8 mouse cellular contexts compared by ENCODE assay signal in genomic region chr7:4776861-4777830, GRCm38 (mm10). TPM values are rescaled to one million over a fixed set of nuclear protein-coding genes. Genes with fewer than 3 reads are reported as not detected.
A peak's percentile ranks its signal among the peaks of the same experiment; 100 is the strongest.
DNase-seq lines count a peak whose midpoint lies in the region; ATAC-seq and TF ChIP-seq lines count a peak whose summit lies in the region.

No protein-coding gene starts in this region.

- no peaks in the 10 kb centered on the region for H3K36me3 ChIP-seq in intestine, embryonic 15.5 days
- H3K36me3 ChIP-seq in liver, embryonic 16.5 days (ENCODE audit: control insufficient read depth, insufficient read depth): no peaks in the 10 kb centered on the region
- no peaks in the 10 kb centered on the region for H3K36me3 ChIP-seq in neural tube, embryonic 14.5 days (ENCODE audit: control insufficient read depth, insufficient read depth, low read length)

- no peak overlapping the region for H3K27ac ChIP-seq in bone marrow macrophage, adult 2 months (ENCODE audit: insufficient read depth, low read depth, low read length)
- no peak overlapping the region for H3K27ac ChIP-seq in intestine, embryonic 15.5 days
- H3K27ac ChIP-seq in liver, embryonic 16.5 days (ENCODE audit: low read length): no peak overlapping the region
- H3K27ac ChIP-seq in neural tube, embryonic 14.5 days (ENCODE audit: low read depth, low read length): no peak overlapping the region

- peak overlapping the region; percentile 33; the same call in 1 of the 2 replicates for H3K9ac ChIP-seq in intestine, embryonic 15.5 days
- H3K9ac ChIP-seq in liver, embryonic 16.5 days (ENCODE audit: low read depth, low read length): no peak overlapping the region
- H3K9ac ChIP-seq in neural tube, embryonic 14.5 days (replicated peaks; ENCODE audit: low read depth, low read length): peak overlapping the region; percentile 28; the same call in 1 of the 2 replicates

- DNase-seq in cerebellum, postnatal 10 days: peak; percentile 74 to 78
- DNase-seq in cerebellum, adult 9-10 months: no peak
- DNase-seq in gastrocnemius, postnatal 36 days: peak; percentile 51 to 53

- no peaks in the 10 kb centered on the region for H3K4me1 ChIP-seq in bone marrow macrophage, adult 2 months (ENCODE audit: control insufficient read depth, insufficient read depth, low read length)
- H3K4me1 ChIP-seq in intestine, embryonic 15.5 days (replicated peaks): peaks cover 20% of the 10 kb centered on the region
- H3K4me1 ChIP-seq in liver, embryonic 16.5 days (ENCODE audit: control insufficient read depth, low read depth, low read length): peaks cover 4% of the 10 kb centered on the region
- peaks cover 7% of the 10 kb centered on the region; the same call in 1 of the 2 replicates for H3K4me1 ChIP-seq in neural tube, embryonic 14.5 days (ENCODE audit: control insufficient read depth, insufficient read depth, low read length)

- peak overlapping the region; percentile 37 for H3K4me3 ChIP-seq in bone marrow macrophage, adult 2 months (ENCODE audit: insufficient read depth, low read length)
- peak overlapping the region; percentile 36 for H3K4me3 ChIP-seq in intestine, embryonic 15.5 days (replicated peaks)
- H3K4me3 ChIP-seq in liver, embryonic 16.5 days (ENCODE audit: low read depth, low read length): peak overlapping the region; percentile 50
- H3K4me3 ChIP-seq in neural tube, embryonic 14.5 days (ENCODE audit: low read depth, low read length): peak overlapping the region; percentile 26; the same call in 1 of the 2 replicates

- H3K27me3 ChIP-seq in intestine, embryonic 15.5 days (replicated peaks): peaks cover 40% of the 10 kb centered on the region
- H3K27me3 ChIP-seq in liver, embryonic 16.5 days (ENCODE audit: control insufficient read depth, insufficient read depth, low read depth, low read length): peaks cover 73% of the 10 kb centered on the region
- peaks cover 36% of the 10 kb centered on the region for H3K27me3 ChIP-seq in neural tube, embryonic 14.5 days (ENCODE audit: control insufficient read depth, insufficient read depth, low read length)

- WGBS in intestine, embryonic 15.5 days: 1% methylated on average over 51 of the region's 56 CpGs
- WGBS in liver, embryonic 16.5 days (ENCODE audit: insufficient replicate concordance): 1% methylated on average over 41 of the region's 56 CpGs
- under 1% methylated on average over 41 of the region's 56 CpGs for WGBS in neural tube, embryonic 14.5 days

- peak; percentile 69 for ATAC-seq in intestine, embryonic 15.5 days
- peak; percentile 66 for ATAC-seq in liver, embryonic 16.5 days (ENCODE audit: low read depth)
- peak; percentile 77 for ATAC-seq in neural tube, embryonic 14.5 days (ENCODE audit: low read depth)
- ATAC-seq in erythroid progenitor cell, adult 5-6 weeks (replicated peaks; ENCODE audit: low FRiP score, poor library complexity, severe bottlenecking): no peak

- intact Hi-C loops in gastrocnemius, postnatal 36 days (cut with DNase I): no loop called here

- no peak for TF ChIP-seq POLR2A in bone marrow macrophage, adult 2 months (IDR thresholded peaks at IDR 0.05; ENCODE audit: borderline replicate concordance, low read depth, low read length)

- H3K4me2 ChIP-seq in intestine, embryonic 15.5 days (replicated peaks): peak overlapping the region; percentile 63
- H3K4me2 ChIP-seq in liver, embryonic 16.5 days (ENCODE audit: low read depth, low read length): peak overlapping the region; percentile 54
- peak overlapping the region; percentile 41 for H3K4me2 ChIP-seq in neural tube, embryonic 14.5 days (ENCODE audit: low read depth, low read length)

- no peak for TF ChIP-seq CTCF in bone marrow macrophage, adult 2 months (IDR thresholded peaks at IDR 0.05; ENCODE audit: low read depth, low read length)

- H3K9me3 ChIP-seq in intestine, embryonic 15.5 days: no peaks in the 10 kb centered on the region
- H3K9me3 ChIP-seq in liver, embryonic 16.5 days (replicated peaks; ENCODE audit: control insufficient read depth, low read length): no peaks in the 10 kb centered on the region
- H3K9me3 ChIP-seq in neural tube, embryonic 14.5 days (ENCODE audit: control insufficient read depth, low read length): no peaks in the 10 kb centered on the region

RNA-seq across cellular contexts. Expression of gene Il11, which starts 5.5 kb away (rescaled TPM):
- not detected in 2 replicates for polyA plus RNA-seq in bone marrow macrophage, adult 2 months (2012; ENCODE audit: insufficient read depth, insufficient read length, missing spikeins)
- total RNA-seq in gastrocnemius, postnatal 36 days (2021): not detected
- 0.14 and 0.24 TPM in 2 replicates for polyA plus RNA-seq in intestine, embryonic 15.5 days (2015; fragmentation: Nextera tagmentation; extraction: Ambion mirVana)
- polyA plus RNA-seq in liver, embryonic 16.5 days (2015; fragmentation: Nextera tagmentation; extraction: Ambion mirVana): 0.12 TPM in 1 of 2 replicates, not detected in the other
- polyA plus RNA-seq in neural tube, embryonic 14.5 days (2014; fragmentation: Nextera tagmentation; extraction: Ambion mirVana): 0.44 and 0.48 TPM in 2 replicates
- total RNA-seq in erythroid progenitor cell, adult 5-6 weeks (2015; ENCODE audit: low replicate concordance): not detected in 2 replicates
- total RNA-seq in erythroid progenitor cell, adult 5-6 weeks (2017; ENCODE audit: low replicate concordance): not detected in 2 replicates

RNA-seq across cellular contexts. Expression of gene Tmem190, which starts 5.6 kb away (rescaled TPM):
- polyA plus RNA-seq in bone marrow macrophage, adult 2 months (2012; ENCODE audit: insufficient read depth, insufficient read length, missing spikeins): not detected in 2 replicates
- not detected for total RNA-seq in gastrocnemius, postnatal 36 days (2021)
- 1.1 and 1.8 TPM in 2 replicates for polyA plus RNA-seq in intestine, embryonic 15.5 days (2015; fragmentation: Nextera tagmentation; extraction: Ambion mirVana)
- polyA plus RNA-seq in liver, embryonic 16.5 days (2015; fragmentation: Nextera tagmentation; extraction: Ambion mirVana): not detected in 2 replicates
- polyA plus RNA-seq in neural tube, embryonic 14.5 days (2014; fragmentation: Nextera tagmentation; extraction: Ambion mirVana): 0.46 TPM in 1 of 2 replicates, not detected in the other
- total RNA-seq in erythroid progenitor cell, adult 5-6 weeks (2015; ENCODE audit: low replicate concordance): not detected in 2 replicates
- not detected in 2 replicates for total RNA-seq in erythroid progenitor cell, adult 5-6 weeks (2017; ENCODE audit: low replicate concordance)

RNA-seq across cellular contexts. Expression of gene Fam71e2, which starts 6.0 kb away (rescaled TPM):
- polyA plus RNA-seq in bone marrow macrophage, adult 2 months (2012; ENCODE audit: insufficient read depth, insufficient read length, missing spikeins): not detected in 2 replicates
- not detected for total RNA-seq in gastrocnemius, postnatal 36 days (2021)
- not detected in 2 replicates for polyA plus RNA-seq in intestine, embryonic 15.5 days (2015; fragmentation: Nextera tagmentation; extraction: Ambion mirVana)
- not detected in 2 replicates for polyA plus RNA-seq in liver, embryonic 16.5 days (2015; fragmentation: Nextera tagmentation; extraction: Ambion mirVana)
- polyA plus RNA-seq in neural tube, embryonic 14.5 days (2014; fragmentation: Nextera tagmentation; extraction: Ambion mirVana): 0.13 TPM in 1 of 2 replicates, not detected in the other
- not detected in 2 replicates for total RNA-seq in erythroid progenitor cell, adult 5-6 weeks (2015; ENCODE audit: low replicate concordance)
- total RNA-seq in erythroid progenitor cell, adult 5-6 weeks (2017; ENCODE audit: low replicate concordance): not detected in 2 replicates

RNA-seq across cellular contexts. Expression of gene Tmem238, which starts 12.3 kb away (rescaled TPM):
- 2.1 and 3.6 TPM in 2 replicates for polyA plus RNA-seq in bone marrow macrophage, adult 2 months (2012; ENCODE audit: insufficient read depth, insufficient read length, missing spikeins)
- 1 to 10 TPM; 7.9 to 9.5 TPM for total RNA-seq in gastrocnemius, postnatal 36 days (2021)
- polyA plus RNA-seq in intestine, embryonic 15.5 days (2015; fragmentation: Nextera tagmentation; extraction: Ambion mirVana): 40.4 and 40.6 TPM in 2 replicates
- 8.4 and 8.9 TPM in 2 replicates for polyA plus RNA-seq in liver, embryonic 16.5 days (2015; fragmentation: Nextera tagmentation; extraction: Ambion mirVana)
- polyA plus RNA-seq in neural tube, embryonic 14.5 days (2014; fragmentation: Nextera tagmentation; extraction: Ambion mirVana): 3.5 and 3.6 TPM in 2 replicates
- 2.9 TPM in 1 of 2 replicates, not detected in the other for total RNA-seq in erythroid progenitor cell, adult 5-6 weeks (2015; ENCODE audit: low replicate concordance)
- total RNA-seq in erythroid progenitor cell, adult 5-6 weeks (2017; ENCODE audit: low replicate concordance): 0.90 and 0.98 TPM in 2 replicates

RNA-seq across cellular contexts. Expression of gene Rpl28, which starts 15.5 kb away (rescaled TPM):
- polyA plus RNA-seq in bone marrow macrophage, adult 2 months (2012; ENCODE audit: insufficient read depth, insufficient read length, missing spikeins): 636 and 681 TPM in 2 replicates
- 100 to 1,000 TPM; 431 to 514 TPM for total RNA-seq in gastrocnemius, postnatal 36 days (2021)
- polyA plus RNA-seq in intestine, embryonic 15.5 days (2015; fragmentation: Nextera tagmentation; extraction: Ambion mirVana): 328 and 339 TPM in 2 replicates
- 162 and 174 TPM in 2 replicates for polyA plus RNA-seq in liver, embryonic 16.5 days (2015; fragmentation: Nextera tagmentation; extraction: Ambion mirVana)
- polyA plus RNA-seq in neural tube, embryonic 14.5 days (2014; fragmentation: Nextera tagmentation; extraction: Ambion mirVana): 154 and 173 TPM in 2 replicates
- 603 and 642 TPM in 2 replicates for total RNA-seq in erythroid progenitor cell, adult 5-6 weeks (2015; ENCODE audit: low replicate concordance)
- 83.6 and 269 TPM in 2 replicates for total RNA-seq in erythroid progenitor cell, adult 5-6 weeks (2017; ENCODE audit: low replicate concordance)
